Mouse (Mus musculus) lung, postnatal 14 days (tissue): ENCODE data around the gene Olfr600.
"Not testable (repeated sequence)": the region's sequence is repeated elsewhere in the genome, so short reads cannot be mapped to it uniquely, and the experiment has no call there.

Experiments
- DNase-seq: peaks from one replicate; pipeline ENCODE4 v3.0.0; 2021

Gene Olfr600

GRCm38 (mm10) chr7:103349569-103349968, at the start of gene Olfr600:
Gene Olfr600 (minus strand): TSS chr7:103349669.
- no peak for DNase-seq

- no peak for DNase-seq
Observed at GRCm38 (mm10) chr7:103398981-103399380, 49.5 kb upstream of the Olfr600 start.

- no peak for DNase-seq
Observed at GRCm38 (mm10) chr7:103397758-103398157, 48.3 kb upstream of the Olfr600 start.

- DNase-seq, result no peak
Observed at GRCm38 (mm10) chr7:103386077-103386476, 36.6 kb upstream of the Olfr600 start, which contains the start of gene Olfr603. Gene Olfr603 (minus strand): TSS chr7:103386177.

- no peak for DNase-seq
Observed at GRCm38 (mm10) chr7:103362555-103362954, 13.1 kb upstream of the Olfr600 start, which contains the start of gene Olfr601. Gene Olfr601 (minus strand): TSS chr7:103362655.

GRCm38 (mm10) chr7:103335617-103336016, 13.9 kb downstream of the Olfr600 start, which contains the start of gene Olfr599:
Gene Olfr599 (plus strand): TSS chr7:103335917.
- no peak for DNase-seq

- no peak for DNase-seq
Observed at GRCm38 (mm10) chr7:103323268-103323667, 26.2 kb downstream of the Olfr600 start, which contains the start of gene Olfr598. Gene Olfr598 (plus strand): TSS chr7:103323568.

- DNase-seq, result not testable (repeated sequence)
Observed at GRCm38 (mm10) chr7:103316015-103316414, 33.5 kb downstream of the Olfr600 start, which contains the start of gene Olfr597. Gene Olfr597 (plus strand): TSS chr7:103316315.

- not testable (repeated sequence) for DNase-seq
Observed at GRCm38 (mm10) chr7:103305348-103305747, 44.1 kb downstream of the Olfr600 start, which contains the start of gene Olfr596. Gene Olfr596 (plus strand): TSS chr7:103305648.
